Mouse (Mus musculus) T-helper 2 cell (primary cell): ENCODE results near the gene Ptpre.

Source experiments
- in situ Hi-C: fragments of 300-600 bp; cut with MboI, MseI; formaldehyde crosslinking; loops from one replicate; pipeline ENCODE4 v1.15.1; 2025; ENCODE audit warnings: high pct_unique_total_duplicates

Gene Ptpre

DNA sequence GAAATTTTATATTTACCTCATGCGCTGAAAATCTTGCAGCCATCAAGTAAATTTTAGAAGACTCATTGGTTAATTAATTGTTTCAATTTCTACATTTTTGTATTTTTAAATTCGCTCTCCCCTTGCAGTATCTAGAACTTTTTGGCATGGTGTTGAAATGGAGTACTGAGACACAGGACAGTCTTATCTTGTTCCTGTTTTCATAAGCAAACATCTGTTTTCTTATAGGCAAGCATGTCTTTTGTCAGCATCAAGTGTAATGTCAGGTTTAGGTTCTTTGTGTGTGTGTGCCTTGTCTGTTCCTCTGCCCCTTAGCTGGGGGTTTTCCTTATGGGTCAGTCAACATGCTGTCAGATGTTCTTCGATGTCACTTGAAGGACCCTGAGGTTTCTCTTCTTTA, 39.0 kb downstream of the Ptpre start:
- in situ Hi-C loops, result loop anchor here (10.0 kb wide), 1 partner anchor 838 kb away; no protein-coding TSS in a partner anchor

DNA sequence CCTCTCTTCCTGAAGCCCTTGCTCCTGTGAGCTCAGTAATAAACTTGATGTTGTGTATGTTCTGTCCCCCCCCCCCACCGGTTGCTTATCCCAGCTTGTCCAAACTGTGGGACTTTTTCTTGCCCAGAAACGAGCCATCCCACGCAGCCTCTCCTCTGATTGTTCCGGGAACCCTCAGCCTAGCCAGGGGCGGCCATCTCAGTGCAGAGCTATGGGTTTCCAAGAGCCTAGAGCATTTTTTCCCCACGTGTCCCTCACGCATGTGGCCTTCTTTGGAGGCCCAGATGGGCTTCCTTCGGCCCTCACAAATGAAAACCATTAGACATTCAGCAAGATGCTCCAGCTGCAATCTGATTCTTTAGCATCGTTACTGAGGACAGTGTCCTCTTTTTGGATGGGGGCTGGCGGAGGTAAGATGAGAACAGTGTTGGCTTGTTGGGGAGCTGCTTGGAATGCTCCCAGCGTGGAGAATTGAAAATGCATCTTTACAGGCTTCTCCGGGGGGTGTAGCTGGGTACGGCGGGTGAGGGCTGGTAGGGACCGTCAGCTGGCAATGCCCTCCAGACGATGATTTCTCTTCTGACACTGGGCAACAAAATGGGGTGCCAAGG, 41.5 kb downstream of the Ptpre start:
- in situ Hi-C loops, result loop anchor here (10.0 kb wide), 1 partner anchor 836 kb away; no protein-coding TSS in a partner anchor

DNA sequence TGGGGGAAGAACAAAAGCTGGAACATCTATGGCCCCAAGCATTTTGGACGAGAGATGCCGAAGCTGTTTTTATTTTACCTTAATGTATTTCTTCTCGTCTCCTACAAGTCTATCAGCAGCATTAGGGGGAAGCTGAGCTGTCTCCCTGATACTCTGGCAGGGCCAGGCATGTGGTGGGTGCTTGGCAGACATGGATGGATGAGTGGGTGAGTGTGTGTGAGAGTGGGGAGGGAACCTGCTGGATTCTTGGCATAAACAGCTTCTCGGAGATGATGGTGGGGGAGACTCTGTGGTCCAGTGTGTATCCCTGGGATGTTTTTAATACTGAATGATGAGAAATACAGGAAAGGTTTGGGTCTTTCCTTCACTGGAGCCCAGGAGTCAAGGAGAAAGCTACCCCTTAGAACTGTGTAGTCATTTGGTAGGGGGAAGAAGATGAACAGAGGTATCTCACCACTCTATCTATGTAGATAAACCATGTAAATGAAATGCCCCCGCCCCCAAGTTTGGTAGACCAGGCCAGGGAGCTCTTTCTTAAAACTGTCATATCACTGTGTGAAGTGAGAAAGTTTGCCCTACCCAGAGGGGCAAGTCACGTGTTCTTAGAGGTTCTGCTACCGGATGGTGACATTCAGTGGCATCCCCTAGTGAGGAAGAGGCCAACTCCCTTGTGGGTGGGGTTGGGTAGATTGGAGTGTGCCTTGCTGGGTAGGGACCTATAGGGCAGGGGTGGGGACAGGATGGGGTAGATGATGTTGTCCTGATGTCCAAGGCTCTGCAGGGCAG, 43.2 kb downstream of the Ptpre start:
- in situ Hi-C loops, result no loop called here

DNA sequence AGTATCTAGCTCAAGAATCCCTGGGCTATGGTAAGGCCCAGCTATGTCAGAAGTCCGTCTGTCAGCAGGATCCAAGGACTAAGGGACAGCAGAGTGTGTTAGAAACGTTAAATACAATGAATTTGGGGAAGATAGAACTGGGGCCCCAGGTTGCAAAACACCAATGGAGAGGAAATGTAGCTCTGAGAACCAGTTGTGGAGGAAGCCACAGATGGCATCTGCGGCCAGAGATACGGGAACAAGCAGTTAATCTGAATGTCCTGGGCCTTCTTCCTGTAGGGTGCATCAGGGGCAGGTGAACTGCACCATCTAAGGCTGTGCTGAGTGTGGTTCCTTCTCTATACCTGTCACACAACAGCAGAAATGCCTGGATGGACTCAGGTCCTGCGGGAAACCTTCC, 43.8 kb downstream of the Ptpre start:
- in situ Hi-C loops, result no loop called here

DNA sequence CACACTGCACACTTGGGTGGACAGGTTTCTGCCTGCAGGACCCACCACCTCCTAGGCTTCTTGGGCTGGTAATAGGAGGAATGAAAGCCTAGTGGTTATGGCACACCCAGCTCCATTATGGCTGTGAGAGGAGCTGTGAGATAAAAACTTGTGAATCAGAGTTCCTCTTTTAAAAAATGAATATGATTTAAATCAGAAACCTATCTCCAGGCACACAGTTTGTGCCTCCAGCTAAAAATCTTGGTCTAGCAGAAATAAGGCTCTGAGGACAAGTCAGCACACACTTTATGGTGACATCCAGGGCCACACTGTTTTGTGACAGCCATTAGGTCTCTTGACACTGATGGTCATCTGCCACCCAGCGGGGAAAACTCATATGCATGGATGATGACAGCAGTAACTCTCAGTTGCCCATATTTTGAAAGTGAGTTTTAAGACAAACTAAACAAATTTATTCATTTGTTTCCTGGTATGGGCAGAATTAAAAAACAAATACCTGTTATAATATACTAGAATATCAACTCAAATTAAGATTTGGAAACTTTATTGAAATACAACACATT, 47.9 kb downstream of the Ptpre start:
- in situ Hi-C loops, result no loop called here

DNA sequence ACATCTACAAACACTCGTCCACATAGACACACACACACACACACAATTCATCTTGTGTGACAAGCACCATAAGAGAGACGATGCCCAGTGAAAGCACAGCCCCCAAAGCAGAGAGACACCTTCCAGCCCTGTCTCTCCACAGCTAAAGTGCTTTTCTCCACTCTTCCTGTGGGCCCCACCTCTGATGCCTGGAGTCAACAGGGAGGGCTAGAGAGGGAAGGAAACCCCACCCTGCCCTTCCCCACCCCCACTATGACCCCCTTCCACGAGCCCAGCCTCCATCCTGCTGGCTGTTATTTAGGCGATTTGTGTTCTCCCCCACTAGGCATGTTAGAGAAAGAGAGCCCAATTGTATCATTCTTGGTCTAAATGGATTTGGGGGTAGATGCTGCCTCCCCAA, 49.1 kb downstream of the Ptpre start:
- in situ Hi-C loops, result no loop called here

DNA sequence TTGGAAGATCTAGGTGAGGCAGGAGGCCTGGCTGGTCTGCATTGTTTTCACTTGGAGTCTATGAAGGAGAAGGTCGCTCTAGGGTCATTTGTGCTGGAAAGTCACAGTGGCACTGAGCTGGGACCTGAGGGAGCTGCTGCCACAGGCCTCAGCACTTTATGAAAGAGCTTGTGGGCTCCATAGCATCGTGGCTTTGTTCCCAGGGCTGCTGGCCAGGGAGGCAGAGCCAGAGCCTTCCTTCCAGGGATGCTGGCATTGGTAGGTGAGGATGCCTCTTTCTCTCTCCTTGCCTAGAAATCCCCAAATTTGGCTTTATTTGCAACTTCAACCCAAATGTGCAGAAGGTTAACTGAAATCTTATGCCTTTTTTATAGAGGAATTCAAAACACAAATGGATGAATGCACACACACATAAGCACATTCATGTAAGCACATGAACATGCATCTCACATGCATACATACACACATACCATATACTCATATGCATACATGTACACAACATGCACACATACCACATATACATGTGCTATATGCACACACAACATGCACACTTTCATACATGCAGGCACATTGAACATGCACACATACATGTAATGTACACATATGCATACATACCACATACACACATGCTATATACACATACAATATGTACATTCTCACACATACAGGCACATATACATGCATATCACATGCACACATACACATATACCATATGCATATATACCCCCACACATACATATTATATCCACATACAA, 50.7 kb downstream of the Ptpre start:
- in situ Hi-C loops, result no loop called here

DNA sequence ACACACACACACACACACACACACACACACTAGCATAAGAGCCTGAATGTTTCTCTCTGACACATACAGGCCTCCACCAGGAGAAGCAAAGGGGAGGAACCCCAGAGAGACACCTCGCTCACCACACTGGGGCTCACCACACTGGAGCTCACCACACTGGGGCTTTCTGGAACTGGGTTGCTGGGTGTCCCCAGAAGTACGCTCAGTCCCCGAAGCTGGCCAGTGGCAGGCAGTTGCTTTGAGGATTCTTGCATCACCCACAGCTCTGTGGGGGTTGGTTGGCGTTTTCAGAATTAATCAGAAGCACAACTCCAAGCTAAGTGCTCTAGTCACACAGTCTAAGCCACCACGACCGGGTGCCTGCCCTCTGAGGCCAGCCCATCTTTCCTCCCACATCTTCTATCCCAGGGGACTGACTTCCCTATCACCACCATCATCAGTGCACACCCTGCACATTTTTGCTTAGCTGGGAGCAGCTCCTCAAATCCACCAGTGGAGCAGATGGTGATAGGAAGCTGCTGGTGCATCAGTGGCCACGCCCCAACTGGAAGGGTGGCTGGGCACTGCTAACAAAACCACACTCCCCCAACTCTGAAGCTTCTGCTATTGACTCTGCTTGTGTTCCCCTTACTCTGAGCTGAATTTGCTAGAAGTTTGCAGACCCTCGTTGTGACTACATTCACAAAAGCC, 51.5 kb downstream of the Ptpre start:
- in situ Hi-C loops, result no loop called here

DNA sequence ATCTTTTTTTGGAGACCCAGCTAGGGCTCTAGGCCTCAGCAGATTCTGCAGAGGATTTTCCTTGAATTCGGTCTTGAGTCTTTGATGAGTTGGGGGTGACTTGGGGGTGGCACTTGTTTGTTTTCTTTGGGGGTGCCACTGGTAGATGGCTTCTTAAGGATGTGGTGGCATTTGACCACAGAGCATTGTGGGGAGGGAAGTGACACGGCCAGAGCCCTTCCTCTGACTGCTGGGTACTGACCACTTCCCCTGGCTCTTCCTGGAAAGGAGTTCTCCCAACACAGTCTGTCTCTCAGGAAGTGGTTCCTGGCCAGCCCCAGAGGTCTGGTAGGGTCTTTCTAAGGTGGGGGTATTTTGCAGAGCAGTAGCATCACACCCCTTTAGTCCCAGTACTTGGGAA, 54.2 kb downstream of the Ptpre start:
- in situ Hi-C loops, result no loop called here

DNA sequence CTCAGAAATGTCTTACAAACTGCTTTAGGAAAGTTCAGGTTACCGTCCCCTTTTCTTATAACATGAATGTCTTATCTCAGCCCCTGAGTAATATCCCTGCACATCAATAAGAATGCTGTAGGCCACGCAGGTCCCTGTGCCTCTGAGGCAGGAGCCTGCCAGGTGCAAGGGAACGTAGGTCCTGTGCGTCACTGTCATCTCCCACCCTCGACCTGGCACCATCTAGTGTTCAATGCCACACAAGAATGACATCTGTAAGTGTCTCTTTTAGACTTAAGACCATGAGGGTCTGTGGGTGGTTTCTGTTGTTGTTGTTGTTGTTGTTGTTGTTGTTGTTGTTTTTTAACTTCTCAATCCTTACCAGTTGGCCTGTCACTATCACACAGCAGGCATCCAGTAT, 56.0 kb downstream of the Ptpre start:
- in situ Hi-C loops, result no loop called here

DNA sequence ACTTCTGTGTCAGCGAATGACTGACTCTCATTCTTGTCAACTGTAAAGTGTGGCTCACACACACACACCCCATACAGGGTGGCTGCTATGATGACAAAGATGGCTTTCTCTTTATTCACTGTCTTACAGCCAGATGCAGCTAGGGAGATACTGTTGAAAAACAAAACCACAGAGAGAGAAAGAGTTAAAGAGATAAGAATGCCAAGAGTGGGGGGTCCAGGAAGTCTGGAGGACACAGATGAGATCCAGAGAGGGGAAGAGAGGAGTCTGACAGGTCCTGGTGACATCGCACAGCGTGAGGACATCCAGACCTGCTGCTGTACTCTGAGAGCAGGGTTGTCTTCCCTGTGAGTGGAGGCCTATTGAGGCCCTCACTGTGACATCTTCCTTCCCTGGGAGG, 56.5 kb downstream of the Ptpre start:
- in situ Hi-C loops, result no loop called here

DNA sequence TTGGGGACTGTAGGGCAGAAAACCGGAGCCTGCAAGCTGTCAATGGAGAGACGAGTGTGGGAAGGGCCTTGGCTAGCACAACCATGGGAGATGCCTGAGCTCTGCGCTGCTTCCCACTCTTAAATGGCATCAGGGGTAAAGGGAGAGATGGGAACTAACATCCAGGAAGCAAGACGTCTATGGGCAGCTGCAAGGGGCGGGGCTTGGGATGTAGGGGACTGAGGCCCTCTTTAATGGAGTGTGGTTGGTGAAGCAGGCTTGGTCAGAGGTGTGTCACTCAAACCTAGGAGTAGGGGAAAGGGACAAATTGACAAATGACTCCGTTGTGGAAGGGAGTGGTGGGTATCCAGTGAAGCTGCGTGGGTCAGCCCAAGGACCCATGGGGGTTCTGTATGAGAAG, 57.4 kb downstream of the Ptpre start:
- in situ Hi-C loops, result no loop called here

DNA sequence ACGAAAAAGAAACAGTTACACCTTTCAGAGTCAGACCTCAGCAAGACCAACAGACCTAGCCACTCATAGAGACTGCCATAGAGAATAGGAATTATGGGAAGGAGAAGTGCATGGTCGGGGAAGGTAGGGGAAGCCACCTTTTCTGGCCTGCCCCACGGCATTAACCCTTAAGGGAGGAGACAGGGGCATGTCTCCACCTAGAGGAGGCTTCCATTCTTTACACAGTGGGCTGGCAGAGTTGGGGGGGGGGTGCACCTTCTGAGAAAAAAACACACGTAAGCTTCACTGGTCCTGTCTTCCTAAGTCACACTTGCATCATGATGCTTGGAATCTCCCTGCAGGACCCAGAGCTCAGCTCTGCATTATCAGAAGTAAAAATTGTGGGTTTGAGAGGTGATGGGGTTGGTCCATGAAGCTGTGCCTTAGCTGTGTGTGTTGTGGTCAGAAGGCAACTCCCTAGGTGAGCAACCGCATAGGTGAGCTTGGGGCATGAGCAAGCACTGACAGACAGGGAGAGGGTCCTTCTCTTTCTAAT, 58.4 kb downstream of the Ptpre start:
- in situ Hi-C loops, result no loop called here

DNA sequence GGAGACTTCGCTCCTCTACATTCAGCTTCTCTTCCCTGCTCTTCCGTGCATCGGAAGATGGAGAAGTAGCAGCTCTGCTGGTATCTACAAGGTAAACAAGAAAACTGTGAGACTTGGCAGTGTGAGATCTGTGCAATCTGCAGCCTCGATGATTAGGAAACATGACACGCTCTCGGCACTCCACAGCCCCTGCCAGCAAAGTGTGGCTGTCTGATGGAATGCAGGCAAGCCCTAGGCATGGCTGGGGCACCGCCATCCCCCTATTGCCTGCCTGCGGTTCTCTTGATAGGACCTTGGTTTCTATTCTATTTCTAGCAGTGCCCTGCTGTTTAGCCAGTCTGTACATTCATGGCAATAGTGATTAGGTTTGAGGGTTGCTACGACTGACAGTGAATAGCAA, 59.7 kb downstream of the Ptpre start:
- in situ Hi-C loops, result no loop called here

DNA sequence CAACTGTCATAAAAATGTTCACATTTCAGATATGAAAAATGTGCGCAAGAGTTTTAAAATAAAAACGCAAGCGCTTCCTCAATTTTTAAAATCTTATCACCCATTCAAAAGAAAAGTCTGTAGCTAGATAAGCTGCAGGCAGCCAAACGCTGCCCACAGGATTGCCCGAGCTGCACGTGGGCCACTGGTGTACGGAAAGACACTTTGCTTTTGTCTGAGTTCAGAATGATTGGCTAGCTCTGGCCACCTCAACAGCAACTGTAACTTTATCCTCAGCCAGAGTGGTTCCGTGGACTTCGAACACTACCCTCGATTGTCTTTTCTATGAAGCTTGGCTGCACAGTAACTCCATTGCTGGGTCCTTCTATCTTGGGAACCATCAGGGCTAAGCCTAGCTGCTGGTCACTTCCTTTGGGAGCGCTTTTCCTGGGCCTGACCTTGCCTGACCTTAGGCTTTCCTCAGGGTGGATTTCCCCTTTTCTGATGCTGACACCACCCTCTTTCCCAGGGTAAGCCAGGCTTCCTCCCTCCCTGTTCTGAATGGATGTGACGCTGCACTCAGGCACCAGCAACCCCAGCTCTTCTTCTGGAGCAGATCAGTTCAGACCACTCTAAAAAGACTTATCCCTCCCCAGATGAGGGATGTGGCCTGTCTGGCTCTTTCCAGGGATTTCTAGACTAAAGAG, 60.5 kb downstream of the Ptpre start:
- in situ Hi-C loops, result no loop called here

DNA sequence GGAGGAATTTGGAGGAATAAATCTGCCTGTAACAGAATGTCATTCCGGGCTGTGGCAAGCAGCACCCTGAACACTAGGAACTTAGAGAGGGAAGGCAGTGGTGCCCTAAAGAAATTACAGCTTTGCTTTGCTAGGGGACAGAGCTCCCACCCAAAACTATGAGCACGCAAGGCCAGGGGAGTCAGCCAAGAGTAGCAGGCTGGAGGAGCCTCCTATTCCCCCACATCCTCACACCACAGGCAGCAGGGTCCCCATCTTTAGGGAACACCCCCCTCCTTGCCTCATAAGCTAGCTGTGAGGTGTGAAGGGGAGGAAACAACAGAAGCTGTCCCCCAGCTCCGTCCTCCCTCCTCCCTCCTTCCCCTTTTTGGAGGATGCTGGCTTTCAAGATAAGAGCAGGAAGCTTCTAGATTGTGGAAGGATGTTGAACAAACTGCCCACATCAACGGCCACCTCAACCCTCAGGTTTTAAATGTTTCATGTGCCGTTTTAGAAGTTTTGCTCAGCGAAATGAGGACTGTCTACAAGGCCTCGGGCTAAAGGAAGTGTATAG, 61.1 kb downstream of the Ptpre start:
- in situ Hi-C loops, result no loop called here

DNA sequence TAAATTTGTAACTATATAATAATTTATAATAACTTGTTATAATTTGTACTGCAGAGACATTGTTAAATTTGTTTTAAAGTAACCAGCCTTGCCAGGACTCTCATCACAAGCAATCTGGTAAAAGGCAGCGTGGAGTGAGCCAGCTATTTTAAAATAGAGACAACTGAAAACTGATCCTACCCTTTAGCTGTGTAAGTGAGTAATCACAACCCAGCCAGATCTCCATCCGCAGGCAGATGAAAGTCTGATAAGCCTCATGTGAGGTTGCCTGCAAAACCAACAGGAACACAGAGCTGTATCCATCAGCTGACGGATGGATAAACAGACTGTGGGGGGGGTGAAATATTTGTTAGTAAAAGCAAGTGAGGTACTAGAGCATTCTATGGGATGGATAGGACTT, 62.8 kb downstream of the Ptpre start:
- in situ Hi-C loops, result loop anchor here (25.0 kb wide), 1 partner anchor 913 kb away; no protein-coding TSS in a partner anchor

DNA sequence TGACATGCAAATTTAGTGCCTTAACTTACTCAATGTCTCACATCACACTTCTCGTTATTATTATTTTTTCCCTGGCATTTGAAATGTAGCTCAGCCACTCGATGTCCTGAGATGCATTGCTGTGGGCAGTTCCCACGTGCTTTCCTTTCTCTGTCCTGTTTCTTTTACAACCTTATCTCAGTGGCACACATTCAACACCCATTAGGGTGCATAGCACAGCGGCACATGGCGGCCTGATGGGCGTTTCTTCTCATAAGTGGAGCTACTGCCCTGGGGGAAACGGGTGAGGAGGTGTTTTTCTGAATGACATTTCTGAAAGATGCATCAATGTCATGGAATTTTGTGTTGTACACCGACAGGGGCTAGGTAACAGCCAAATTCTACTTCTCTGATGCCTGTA, 64.3 kb downstream of the Ptpre start:
- in situ Hi-C loops, result loop anchor here (25.0 kb wide), 1 partner anchor 914 kb away; no protein-coding TSS in a partner anchor

DNA sequence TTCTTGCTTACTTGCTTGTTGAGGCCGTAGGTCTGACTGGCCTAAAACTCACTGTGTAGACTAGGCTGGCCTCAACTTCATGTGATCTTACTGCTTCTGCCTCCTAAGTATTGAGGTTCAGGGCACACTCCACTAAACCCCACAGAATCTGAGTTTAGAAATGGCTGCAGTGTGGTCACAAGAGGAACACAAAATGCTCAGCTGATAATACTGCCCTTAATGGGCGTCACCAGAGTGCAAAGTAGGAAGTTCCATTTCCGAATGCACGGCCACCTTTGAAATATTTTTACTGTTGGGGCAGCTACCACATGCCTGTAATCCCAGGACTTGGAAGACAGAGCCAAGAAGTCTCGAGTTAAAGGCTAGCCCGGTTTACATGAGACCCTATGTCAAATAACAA, 65.0 kb downstream of the Ptpre start:
- in situ Hi-C loops, result loop anchor here (25.0 kb wide), 1 partner anchor 915 kb away; no protein-coding TSS in a partner anchor

DNA sequence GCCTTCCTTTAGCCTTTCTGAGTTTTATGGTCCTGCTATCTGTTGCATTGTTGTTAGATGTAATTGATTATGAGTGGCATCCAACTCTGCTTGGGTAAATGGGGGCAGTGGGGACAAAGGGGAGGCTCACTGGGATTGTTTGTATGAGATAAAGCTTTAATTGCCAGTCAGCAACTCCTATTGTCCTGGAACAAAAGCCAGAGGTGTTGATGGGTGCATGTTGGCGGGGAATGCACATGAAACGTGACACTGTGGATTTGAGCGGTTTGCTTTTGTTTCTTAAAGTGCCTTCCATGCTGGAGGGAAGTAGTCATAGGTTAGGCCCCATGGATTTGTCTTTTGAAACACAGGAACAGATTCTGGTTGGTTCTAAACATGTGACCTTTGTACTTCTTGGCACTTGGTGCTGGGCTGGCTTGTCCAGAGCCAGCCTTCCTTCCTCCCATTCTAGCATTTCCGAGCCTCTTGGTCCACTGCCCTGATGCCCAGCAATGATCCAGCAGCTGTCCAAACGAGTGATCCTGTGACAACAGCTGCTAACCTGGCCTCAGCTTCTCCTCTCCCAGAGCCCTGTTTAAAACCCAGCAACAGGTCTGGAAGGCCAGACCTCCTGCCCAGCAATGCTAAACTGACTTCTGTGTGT, 65.7 kb downstream of the Ptpre start:
- in situ Hi-C loops, result loop anchor here (25.0 kb wide), 1 partner anchor 916 kb away; no protein-coding TSS in a partner anchor
